Mouse (Mus musculus): ENCODE measurements at regions not wholly inside any gene's neighbourhood (a gene's known extent, or its start where the extent isn't known, plus 50 kb on each side); places are given as distances from the start of the nearest gene placed in this dataset.

DNA sequence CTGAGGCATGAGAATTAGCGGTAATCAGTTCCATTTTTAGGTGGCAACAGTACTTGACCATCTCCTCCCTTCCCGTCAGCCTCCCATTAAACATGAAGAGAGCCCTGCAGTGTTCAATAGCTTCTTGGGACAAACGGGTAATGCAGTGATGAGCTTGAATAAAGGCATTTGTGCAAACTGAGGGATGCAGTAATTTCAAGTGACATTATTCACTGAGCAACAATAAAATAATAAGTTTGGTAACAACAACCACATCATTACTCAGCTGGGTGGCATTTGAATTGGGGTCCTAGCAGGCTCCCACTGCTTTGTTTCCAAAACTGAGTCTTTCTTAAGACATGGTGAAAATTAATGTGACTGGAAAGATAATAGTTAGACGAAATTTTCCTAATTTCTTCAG is 315.2 kb upstream of the C030005K15Rik start:
- in situ Hi-C loops (cut with MseI, MboI), result no loop called here

DNA sequence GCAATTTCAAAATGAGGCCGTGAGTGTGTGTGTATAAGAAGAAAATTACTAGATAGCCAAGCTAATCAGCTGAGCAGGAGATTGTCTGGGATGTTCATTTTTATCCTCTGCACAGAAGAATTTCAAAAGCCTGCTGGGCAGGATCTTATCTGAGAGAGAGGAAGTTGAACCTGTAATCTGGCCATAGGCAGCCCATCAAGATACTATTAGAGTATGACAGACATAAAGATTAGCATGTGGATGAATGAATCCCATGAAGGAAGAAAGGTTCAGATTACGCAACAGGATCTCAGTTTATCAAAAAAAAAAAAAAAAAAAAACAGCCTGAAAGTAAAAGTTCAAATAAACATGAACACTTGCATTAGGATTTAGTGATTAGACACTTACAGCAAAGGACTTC is 317.3 kb upstream of the C030005K15Rik start:
- in situ Hi-C loops (cut with MseI, MboI), result no loop called here

DNA sequence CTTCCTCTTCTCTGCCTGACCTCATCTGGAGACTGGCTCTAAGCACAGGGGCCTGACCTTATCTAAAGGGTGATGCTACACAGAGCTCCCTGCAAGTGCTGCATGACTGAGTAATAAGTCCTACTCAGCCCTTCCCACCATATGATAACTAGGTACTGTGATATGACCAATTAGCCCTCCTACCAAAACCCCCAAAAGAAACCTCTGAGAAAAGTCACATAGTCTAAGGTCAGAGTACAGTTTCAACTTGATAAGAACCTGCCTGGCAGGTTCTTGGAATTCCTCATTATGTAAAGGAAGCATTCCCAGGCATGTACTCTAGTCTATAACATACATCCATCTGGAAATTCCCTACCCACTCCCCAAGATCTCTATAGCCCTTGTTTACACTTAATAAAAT is 318.0 kb upstream of the C030005K15Rik start:
- in situ Hi-C loops (cut with MseI, MboI), result no loop called here

DNA sequence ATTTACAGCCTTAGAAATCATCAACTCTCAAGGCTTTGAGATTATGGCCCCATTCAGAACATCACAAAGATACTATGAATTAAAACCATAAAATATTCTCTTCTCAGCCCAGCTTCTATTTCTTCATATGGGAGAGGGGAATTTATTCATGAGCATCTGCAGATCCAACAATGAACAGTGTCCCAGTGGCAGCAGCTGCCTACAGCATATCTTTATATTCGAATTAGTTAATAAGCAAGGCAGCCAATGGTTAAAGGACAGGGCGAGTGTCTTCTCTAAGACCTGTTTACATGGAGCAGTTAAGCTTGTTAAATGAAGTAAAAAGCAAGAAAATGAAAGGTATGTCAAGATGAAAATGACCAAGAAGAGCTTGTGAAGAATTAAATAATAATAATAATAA is 346.9 kb upstream of the C030005K15Rik start:
- in situ Hi-C loops (cut with MseI, MboI), result no loop called here

DNA sequence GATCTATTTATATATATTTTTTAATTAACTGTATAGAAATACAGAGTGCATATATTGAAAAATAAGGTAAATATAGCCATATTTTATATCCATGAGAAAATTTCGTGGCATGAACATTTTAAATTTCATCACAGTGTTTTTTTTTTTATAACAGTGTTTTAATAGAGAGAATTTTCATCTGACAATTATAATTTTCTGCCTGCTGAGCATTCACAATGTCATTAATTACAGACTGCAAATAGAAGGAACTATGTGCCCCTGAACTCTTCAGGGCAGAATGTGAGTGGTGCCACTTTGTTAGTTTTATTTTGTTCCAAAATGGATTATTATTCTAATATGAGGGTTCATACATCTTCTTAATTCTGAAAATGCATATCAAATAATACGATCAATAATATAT is 358.3 kb upstream of the C030005K15Rik start:
- in situ Hi-C loops (cut with MseI, MboI), result no loop called here

- in situ Hi-C loops (cut with MseI, MboI), result no loop called here
These were observed 389.7 kb upstream of the C030005K15Rik start for GRCm38 (mm10) chr10:98116296-98116695.

DNA sequence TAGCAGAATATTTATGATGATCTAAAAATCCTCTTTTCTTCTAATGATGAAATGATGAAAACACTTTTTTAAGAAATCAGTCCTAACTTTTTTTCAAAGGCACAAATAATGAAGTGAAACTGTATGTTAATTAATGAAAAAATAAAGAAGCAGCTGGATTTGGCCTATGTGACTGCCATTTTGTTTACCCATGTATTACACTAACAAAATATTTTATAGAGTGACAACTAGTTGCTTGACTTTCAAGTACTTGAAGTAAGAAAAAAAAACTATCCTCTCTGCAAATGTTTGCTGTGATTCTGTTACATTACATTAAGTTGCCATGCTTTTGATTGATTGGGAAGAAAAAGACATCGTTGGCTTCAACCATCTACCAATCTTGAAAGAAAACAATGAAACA is 399.2 kb upstream of the C030005K15Rik start:
- in situ Hi-C loops (cut with MseI, MboI), result no loop called here

DNA sequence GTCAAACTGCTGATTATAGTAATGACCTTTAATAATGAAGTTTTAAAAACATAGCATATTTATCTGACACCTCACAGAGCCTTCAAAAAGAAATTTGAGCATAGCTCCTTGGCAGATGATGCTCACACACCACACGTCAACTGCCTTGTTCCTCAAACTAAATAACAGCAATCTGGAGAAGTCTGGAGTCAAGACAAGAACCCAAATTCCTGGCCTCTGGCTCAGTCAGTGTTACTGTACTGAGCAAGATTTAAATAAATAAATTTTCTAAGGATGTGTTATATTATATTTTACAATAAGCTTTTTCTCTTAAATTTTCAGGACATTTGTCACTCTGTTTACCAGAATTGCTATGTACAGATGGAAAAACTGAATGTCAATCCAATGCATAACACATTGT is 408.5 kb upstream of the C030005K15Rik start:
- in situ Hi-C loops (cut with MseI, MboI), result no loop called here

DNA sequence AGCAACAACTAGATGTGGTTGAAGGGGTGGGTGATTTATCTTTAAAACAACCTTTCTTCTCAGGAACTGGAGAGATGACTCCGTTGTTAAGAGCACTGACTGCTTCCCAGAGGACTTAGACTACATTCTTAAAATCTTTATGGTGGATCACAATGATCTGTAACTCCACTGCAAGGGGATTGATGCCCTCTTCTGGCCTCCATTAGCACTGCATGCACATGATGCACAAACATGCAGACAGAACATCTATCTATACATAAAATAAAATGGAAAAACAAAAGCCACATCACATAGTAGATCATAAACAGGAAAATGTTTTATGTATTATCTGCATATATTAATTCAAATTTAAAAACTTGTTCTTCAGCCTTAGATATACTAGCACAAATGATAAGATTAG is 419.2 kb upstream of the C030005K15Rik start:
- in situ Hi-C loops (cut with MseI, MboI), result no loop called here

GRCm38 (mm10) chr10:98146998-98147863 is 420.7 kb upstream of the C030005K15Rik start:
- in situ Hi-C loops (cut with MseI, MboI), result no loop called here

- in situ Hi-C loops (cut with MseI, MboI), result no loop called here
These were observed 429.4 kb upstream of the C030005K15Rik start for GRCm38 (mm10) chr10:98155982-98156381.

- in situ Hi-C loops (cut with MseI, MboI), result no loop called here
These were observed 459.1 kb upstream of the C030005K15Rik start for GRCm38 (mm10) chr10:98185666-98186065.

DNA sequence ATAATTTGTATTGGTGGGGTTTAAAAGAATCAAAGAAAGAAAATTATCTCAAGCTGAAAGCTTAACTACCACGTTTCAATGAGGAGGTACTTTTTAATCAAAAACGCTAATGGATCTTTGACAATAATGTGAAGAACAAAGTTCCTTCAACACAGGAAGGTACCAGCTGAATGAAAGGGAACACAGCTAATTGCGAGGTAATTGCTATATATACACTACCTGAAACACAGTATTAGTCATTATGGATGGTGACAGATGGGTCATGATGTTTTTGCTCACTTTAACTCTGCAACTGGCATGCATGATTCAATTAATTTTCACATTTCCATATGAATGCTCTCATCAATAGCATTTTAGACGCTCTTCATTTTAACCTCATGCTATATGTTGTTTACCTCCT is 470.3 kb upstream of the C030005K15Rik start:
- in situ Hi-C loops (cut with MseI, MboI), result no loop called here

DNA sequence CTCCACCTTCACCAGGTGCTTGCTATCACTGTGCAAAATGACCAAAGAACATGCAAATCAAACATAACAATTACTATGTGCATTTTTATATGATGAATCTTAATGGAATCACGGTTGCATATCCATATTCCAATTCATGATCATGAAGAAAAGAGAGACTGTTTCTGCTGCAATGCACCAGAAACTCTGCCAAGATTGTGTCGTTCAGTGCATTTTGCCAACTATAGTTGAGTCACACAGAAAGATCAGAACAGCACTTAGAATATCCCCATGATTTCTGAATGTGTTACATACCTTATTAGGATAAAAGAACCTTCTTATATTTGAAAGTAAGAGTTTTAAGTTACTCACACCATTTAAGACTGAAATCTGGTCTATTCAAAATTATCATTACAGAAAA is 483.7 kb upstream of the C030005K15Rik start:
- in situ Hi-C loops (cut with MseI, MboI), result no loop called here

- in situ Hi-C loops (cut with MseI, MboI), result no loop called here
These were observed 486.5 kb upstream of the C030005K15Rik start for GRCm38 (mm10) chr10:98212876-98213587.

GRCm38 (mm10) chr10:98231017-98231416 is 504.5 kb upstream of the C030005K15Rik start:
- in situ Hi-C loops (cut with MseI, MboI), result no loop called here

- in situ Hi-C loops (cut with MseI, MboI), result no loop called here
These were observed 505.2 kb upstream of the C030005K15Rik start for GRCm38 (mm10) chr10:98231705-98232235.

DNA sequence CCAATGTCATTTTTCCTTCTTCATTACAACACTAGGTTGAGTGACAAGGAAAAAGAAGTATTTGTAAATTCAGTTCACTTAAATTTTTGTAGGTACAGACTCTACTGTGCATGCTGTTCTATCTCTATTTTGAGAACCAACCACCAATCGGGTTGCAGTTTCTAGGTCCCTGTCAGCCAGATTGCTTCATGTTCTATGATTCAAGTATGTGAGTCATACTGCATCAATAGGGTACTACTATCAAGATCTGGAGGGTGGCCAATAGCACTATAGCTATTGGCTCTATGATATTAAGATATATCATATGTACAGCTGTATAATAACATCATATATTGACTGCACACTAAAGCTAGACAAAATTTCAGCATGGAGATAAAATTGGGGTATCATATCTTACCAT is 521.8 kb upstream of the C030005K15Rik start:
- in situ Hi-C loops (cut with MseI, MboI), result no loop called here

- in situ Hi-C loops (cut with MseI, MboI), result no loop called here
These were observed 531.6 kb upstream of the C030005K15Rik start for GRCm38 (mm10) chr10:98257980-98258707.

DNA sequence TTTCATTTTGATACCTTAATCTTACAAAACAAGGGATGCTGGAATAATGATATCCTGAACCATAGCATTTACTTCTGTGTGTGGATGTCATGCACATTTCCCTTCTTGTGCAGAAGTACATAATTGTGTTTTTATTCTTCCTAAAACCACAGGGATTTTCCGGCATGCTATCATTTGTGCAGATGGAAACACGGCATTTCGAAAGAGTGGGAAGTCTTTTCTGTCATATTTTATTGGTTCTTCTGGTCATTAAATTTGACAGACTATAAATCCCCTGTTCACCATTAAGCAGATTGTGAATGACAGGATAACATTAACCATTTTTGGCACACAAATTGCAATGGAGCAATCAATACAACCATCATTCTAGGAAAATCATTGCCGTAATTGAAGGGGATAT is 532.7 kb upstream of the C030005K15Rik start:
- in situ Hi-C loops (cut with MseI, MboI), result no loop called here

- in situ Hi-C loops (cut with MseI, MboI), result no loop called here
These were observed 542.0 kb upstream of the C030005K15Rik start for GRCm38 (mm10) chr10:98268511-98268910.

GRCm38 (mm10) chr10:98291617-98292016 is 565.1 kb upstream of the C030005K15Rik start:
- in situ Hi-C loops (cut with MseI, MboI), result no loop called here

Data from mouse trophoblast stem cell (cell line).